Mouse (Mus musculus) mouse embryonic stem cell (cell line): ENCODE measurements around the gene Rnf180.
"Not testable (repeated sequence)": the region's sequence is repeated elsewhere in the genome, so short reads cannot be mapped to it uniquely, and the experiment has no call there.

ENCODE experiments used
- in situ Hi-C, 2 experiments: fragments of 300-500 bp; cut with MboI; formaldehyde crosslinking; loops; 1 replicate in 1 of 2; 3 replicates in 1 of 2; pipeline ENCODE4 v1.14.3; 2019 to 2020; ENCODE audit warnings: low sequenced_read_pairs in 2 of 2, low pct_unique_long_range_greater_than_20kb in 1 of 2, mixed read lengths in 1 of 2; ENCODE audit not compliant: unreplicated experiment in 1 of 2

Gene Rnf180

GRCm38 (mm10) chr13:105294715-105295114 is at the start of gene Rnf180:
Gene Rnf180, minus strand, starts transcription at chr13:105294815.
- in situ Hi-C loops, result no loop called here

DNA sequence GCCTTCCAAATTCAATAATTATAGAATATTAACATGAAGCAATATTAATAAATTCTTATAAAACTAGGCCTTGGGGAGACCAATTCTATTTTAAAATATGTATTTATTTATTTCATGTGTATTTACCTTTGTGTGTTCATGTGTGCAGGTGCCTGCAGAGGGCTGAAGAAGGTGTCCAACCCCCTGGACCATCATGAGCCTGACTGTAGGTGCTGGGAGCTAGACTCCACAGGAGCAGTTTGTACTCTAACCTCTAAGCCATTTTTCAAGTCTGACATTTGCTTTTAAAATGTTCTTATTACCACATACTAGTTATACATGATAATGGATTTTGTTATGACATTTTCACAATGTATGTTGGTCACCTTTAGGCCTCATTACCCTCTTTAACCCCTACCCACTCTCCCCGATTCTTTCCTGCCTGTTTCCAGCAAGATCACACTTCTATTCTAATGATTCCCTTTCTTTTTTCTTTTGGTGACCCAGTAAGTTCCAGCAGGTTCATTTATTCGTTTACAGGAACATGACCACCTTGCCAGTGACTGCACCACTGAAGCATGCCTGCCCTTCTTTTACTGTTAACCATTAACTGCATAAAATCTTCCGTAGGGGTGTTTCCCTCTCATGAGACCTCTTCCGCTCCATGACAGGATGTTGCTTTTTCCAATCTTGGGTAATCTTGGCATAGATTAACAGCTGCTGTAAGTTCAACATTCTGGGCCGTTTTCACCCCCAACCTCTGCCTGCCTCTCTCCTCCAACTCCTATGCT is 36.8 kb upstream of the Rnf180 start:
- in situ Hi-C loops, result no loop called here

GRCm38 (mm10) chr13:105326946-105327345 is 32.3 kb upstream of the Rnf180 start:
- in situ Hi-C loops, result no loop called here

DNA sequence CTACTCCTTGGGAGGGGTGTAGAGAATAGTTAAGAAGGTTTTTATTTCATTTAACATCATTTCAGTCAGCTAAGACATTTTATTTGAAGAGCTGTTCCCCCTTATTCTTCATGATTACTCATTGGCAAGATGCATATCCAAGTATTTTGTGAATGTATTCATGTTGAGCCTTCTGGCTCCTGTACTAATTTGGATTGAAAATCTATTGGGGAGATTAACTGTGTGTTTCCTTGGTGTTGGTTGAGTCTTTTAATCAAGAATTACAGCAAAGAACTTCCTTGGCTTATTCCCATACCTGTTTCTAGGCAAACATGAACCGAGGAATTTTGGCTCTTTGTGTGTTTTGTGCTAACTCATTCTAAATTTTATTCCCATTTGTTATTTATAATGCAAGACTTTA is 22.3 kb upstream of the Rnf180 start:
- in situ Hi-C loops, result no loop called here

DNA sequence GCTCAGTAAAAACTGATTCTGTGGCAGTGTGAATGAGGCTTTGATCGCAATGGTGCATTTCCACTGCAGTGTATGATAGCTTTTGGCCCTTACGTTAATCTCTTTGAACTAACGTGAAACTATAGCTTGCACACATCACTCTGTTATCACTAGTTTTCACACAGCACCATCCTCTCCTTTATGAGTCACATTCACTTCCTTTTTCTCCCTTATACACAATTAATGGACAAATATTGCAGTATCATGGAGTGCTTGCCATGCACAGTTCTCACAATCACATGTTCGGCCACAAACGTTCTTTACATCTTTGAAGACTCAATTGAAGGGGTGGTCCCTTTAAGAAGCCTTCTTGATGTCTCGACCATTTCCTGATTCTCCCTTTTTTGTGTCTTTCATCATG is 21.4 kb upstream of the Rnf180 start:
- in situ Hi-C loops, result no loop called here

DNA sequence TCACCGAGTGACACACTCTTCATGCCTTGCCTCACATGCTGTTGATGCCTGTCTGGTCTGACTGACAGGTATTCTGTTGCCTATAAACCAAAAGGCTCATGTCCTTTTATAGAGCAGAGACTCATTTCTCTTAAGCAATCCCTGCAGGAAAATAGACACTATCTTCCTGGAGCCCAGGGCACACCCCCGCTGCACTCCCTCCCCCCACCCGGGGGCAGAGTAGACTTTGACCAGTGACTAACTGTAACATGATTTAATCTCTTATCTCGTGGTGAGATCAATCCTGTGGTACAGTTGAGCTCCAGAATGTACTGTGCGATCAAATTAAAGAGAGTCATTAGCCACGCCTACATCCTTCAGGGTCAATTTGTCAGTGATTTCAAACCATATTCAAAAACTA is 18.1 kb upstream of the Rnf180 start:
- in situ Hi-C loops, result no loop called here

GRCm38 (mm10) chr13:105310562-105310961 is 15.9 kb upstream of the Rnf180 start:
- in situ Hi-C loops, result not testable (repeated sequence)

- in situ Hi-C loops, result no loop called here
Measured at GRCm38 (mm10) chr13:105305513-105305912, 10.9 kb upstream of the Rnf180 start.

- in situ Hi-C loops, result no loop called here
Measured at GRCm38 (mm10) chr13:105304054-105304453, 9.4 kb upstream of the Rnf180 start.

DNA sequence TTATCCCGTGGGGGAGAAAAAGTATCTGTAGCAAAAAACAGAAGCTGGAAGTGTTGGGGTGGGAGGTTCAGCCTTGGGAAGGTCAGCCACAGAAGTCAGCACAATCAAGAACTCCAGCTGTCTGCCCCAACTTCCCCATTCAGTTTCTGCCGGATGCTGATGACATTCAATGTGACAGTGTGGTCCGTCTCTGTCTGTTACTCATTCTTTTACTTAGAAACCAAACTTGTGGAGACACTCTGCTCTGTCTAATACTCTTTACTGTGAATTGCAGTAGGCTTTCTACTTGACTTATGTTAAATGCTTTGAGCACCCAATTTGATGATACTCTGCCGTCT is 5.4 kb upstream of the Rnf180 start:
- in situ Hi-C loops, result no loop called here

GRCm38 (mm10) chr13:105299162-105300008 is 4.8 kb upstream of the Rnf180 start:
- in situ Hi-C loops, result no loop called here

- in situ Hi-C loops, result no loop called here
Measured at GRCm38 (mm10) chr13:105293781-105294667, 591 bp downstream of the Rnf180 start.

GRCm38 (mm10) chr13:105291816-105292215 is 2.8 kb downstream of the Rnf180 start:
- in situ Hi-C loops, result no loop called here

GRCm38 (mm10) chr13:105290594-105290993 is 4.0 kb downstream of the Rnf180 start:
- in situ Hi-C loops, result no loop called here

DNA sequence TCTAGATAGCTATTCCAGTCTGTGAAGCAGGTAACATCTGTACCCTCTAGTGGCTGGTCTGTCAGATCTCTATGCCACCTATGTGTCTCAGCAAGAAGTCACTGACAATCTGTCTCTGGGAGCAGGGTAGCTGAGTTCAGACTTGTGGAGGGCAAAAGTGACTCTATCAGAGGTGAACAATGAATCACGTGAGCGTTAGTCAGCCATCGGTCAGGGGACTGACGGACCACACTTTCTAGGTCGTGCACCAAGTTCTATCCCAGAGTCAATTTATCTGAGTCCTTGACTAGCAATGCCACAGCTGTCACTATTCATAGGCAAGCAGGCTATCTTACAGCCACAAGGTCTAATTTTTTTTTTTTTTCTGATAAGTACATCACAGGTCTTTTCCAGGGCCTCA is 4.6 kb downstream of the Rnf180 start:
- in situ Hi-C loops, result no loop called here

- in situ Hi-C loops, result no loop called here
Measured at GRCm38 (mm10) chr13:105279397-105280018, 15.1 kb downstream of the Rnf180 start.

GRCm38 (mm10) chr13:105270394-105271094 is 24.1 kb downstream of the Rnf180 start:
- in situ Hi-C loops, result no loop called here

DNA sequence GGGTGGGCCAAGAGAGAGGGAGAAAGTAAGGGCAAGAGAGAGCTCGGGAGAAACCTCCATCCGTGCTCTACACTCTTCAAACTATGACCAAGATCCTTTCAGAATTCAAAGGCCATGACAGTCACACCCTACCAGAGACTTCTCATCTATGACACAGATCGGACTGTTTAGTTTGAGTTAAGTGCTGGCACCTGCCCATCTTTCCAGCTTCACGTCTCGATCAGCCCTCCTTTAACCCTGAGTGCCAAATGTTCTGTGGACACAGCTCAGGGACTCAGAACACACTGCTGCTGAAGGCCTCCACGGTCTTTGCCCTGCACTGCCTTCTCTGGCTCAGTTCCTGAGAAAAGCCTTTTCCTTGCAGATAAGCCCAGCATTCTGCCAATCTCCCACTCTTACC is 27.2 kb downstream of the Rnf180 start:
- in situ Hi-C loops, result no loop called here
